Mouse (Mus musculus) midbrain, embryonic 14.5 days (tissue): ENCODE data around the gene Plcb1. TPM values are rescaled to one million over a fixed set of nuclear protein-coding genes. Genes with fewer than 3 reads are reported as not detected.
A peak's percentile ranks its signal among the peaks of the same experiment; 100 is the strongest.

ENCODE experiments used
- ATAC-seq: fragments of 200-750 bp; cut with Nextera tagmentation; 2 replicates; pipeline ENCODE4 v1.8.0; 2017; ENCODE audit warnings: moderate number of reproducible peaks, moderate library complexity; ENCODE audit not compliant: low FRiP score, low TSS enrichment
- DNase-seq: peaks from one replicate; pipeline ENCODE4 v3.0.0-alpha.2; 2015
- H3K27ac ChIP-seq: fragments of 300-500 bp; sonication (generic); replicated peaks from 2 replicates; pipeline ENCODE4 v1.5.1; 2014; ENCODE audit warnings: mild to moderate bottlenecking, low read depth, low read length, moderate library complexity
- H3K27me3 ChIP-seq: fragments of 300-500 bp; sonication (generic); 2 replicates; pipeline ENCODE4 v1.6.1; 2014; ENCODE audit warnings: low read length, control low read depth, mixed read lengths; ENCODE audit not compliant: control insufficient read depth, insufficient read depth
- H3K36me3 ChIP-seq: fragments of 300-500 bp; sonication (generic); 2 replicates; pipeline ENCODE4 v1.6.1; 2014; ENCODE audit warnings: low read length, control low read depth; ENCODE audit not compliant: control insufficient read depth, insufficient read depth
- H3K4me1 ChIP-seq: fragments of 300-500 bp; sonication (generic); 2 replicates; pipeline ENCODE4 v1.6.1; 2014; ENCODE audit warnings: mild to moderate bottlenecking, antibody characterized with exemption, low read length, control low read depth; ENCODE audit not compliant: control insufficient read depth, insufficient read depth
- H3K4me2 ChIP-seq: fragments of 300-500 bp; sonication (generic); 2 replicates; pipeline ENCODE4 v1.6.1; 2014; ENCODE audit warnings: mild to moderate bottlenecking, low read length, moderate library complexity
- H3K4me3 ChIP-seq: fragments of 300-500 bp; sonication (generic); replicated peaks from 2 replicates; pipeline ENCODE4 v1.5.1; 2014; ENCODE audit warnings: low read depth, low read length
- H3K9ac ChIP-seq: fragments of 300-500 bp; sonication (generic); replicated peaks from 2 replicates; pipeline ENCODE4 v1.6.1; 2014; ENCODE audit warnings: mild to moderate bottlenecking, low read length, moderate library complexity
- H3K9me3 ChIP-seq: fragments of 300-500 bp; sonication (generic); 2 replicates; pipeline ENCODE4 v1.6.1; 2016; ENCODE audit warnings: low read length, control low read depth, mixed read lengths; ENCODE audit not compliant: control insufficient read depth
- WGBS: fragments of 180-500 bp; shearing (Covaris S2); extraction: QIAGEN DNeasy Blood & Tissue Kit; methylation state at CpG from one replicate; pipeline ENCODE4 v1.1.7; 2014; 5-methylcytosine and 5-hydroxymethylcytosine counted together
- polyA plus RNA-seq: library from polyadenylated mRNA; unstranded; fragments of >200 nt; fragmentation: Nextera tagmentation; extraction: Ambion mirVana; gene quantifications from 2 replicates; pipeline ENCODE4 v1.2.1, GENCODE M21; 2014

Plcb1 gene
- polyA plus RNA-seq, 1 experiment from 2014 or later: 30.7 TPM

DNA sequence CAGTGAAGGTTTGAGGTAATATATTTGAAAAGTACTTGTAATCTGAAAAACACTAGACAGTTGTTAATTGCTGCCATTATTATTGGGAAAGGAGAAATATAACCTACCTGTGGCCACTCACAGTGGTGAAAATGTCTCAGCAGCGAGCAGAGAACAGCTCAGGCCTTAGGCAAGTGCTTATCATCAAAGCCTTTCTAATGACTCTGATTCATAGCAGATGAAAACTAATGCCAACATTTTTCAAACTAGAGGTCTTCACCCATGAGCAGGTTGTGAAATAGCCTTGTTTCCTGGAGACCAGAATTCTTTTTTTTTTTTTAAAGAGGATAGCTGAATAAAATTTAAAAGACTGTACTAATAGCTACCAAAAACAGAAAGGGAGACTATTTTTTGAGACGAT lies 105.3 kb downstream of the Plcb1 start:
- no peak for DNase-seq
- ATAC-seq: no peak
- no peak overlapping the region for H3K9ac ChIP-seq
- no peaks in the 10 kb centered on the region for H3K27me3 ChIP-seq
- H3K9me3 ChIP-seq: no peaks in the 10 kb centered on the region
- H3K4me2 ChIP-seq: no peak overlapping the region
- H3K27ac ChIP-seq: no peak overlapping the region
- H3K4me3 ChIP-seq: no peak overlapping the region
- 78% methylated on average over 2 of the region's 2 CpGs for WGBS
- no peaks in the 10 kb centered on the region for H3K36me3 ChIP-seq
- no peaks in the 10 kb centered on the region for H3K4me1 ChIP-seq

DNA sequence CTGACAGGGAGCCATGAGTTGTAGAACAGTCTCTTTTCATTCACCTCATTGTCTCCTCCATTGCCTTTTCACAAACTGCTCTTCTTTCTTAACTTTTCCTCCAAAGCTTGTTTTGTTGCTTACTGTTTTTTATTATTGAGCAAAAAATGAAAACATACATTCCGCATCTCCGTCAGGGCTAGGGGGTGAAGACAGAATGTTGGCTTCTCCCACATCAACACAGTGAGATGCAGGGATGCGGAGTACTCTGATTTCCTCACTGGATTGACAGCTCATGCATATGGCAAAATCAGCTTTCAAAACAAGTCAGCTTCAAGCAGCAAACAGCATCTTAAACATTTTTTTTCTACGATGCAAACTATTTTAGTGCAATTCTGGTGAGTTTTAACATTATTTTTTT lies 108.9 kb downstream of the Plcb1 start:
- ATAC-seq: no peak
- Histone ChIP-seq H3K4me3 (no peak overlapping the region), H3K9ac (no peak overlapping the region), H3K4me1 (no peaks in the 10 kb centered on the region), H3K4me2 (no peak overlapping the region), H3K27me3 (no peaks in the 10 kb centered on the region), H3K36me3 (no peaks in the 10 kb centered on the region), H3K9me3 (no peaks in the 10 kb centered on the region), H3K27ac (no peak overlapping the region)
- 93% methylated on average over 4 of the region's 4 CpGs for WGBS
- DNase-seq: no peak

DNA sequence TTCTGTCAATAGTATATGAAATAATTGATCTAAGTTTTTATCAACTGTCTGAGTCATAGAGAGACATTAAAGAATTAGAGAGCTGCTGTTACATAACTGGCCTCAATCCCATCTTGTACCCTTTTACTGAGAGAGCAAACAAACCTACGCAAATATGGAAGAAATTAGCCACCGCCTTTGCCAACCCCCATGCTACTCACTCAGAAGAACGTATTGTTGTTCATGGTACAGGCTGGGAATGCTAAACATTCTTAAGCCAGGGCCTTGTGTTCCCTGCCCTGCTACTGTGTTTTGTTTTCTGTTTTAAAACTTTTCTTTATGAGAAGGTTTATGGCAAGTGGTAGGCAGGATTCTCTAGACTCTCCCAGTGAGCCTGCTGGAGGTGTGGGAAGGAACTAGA lies 110.3 kb downstream of the Plcb1 start:
- ATAC-seq: no peak

GRCm38 (mm10) chr2:134897083-134897482 lies 111.2 kb downstream of the Plcb1 start:
- Histone ChIP-seq H3K36me3 (no peaks in the 10 kb centered on the region), H3K27ac (no peak overlapping the region), H3K9me3 (no peaks in the 10 kb centered on the region), H3K4me2 (no peak overlapping the region), H3K4me3 (no peak overlapping the region), H3K4me1 (no peaks in the 10 kb centered on the region), H3K9ac (no peak overlapping the region), H3K27me3 (no peaks in the 10 kb centered on the region)
- no peak for ATAC-seq
- WGBS: 92% methylated on average over 5 of the region's 5 CpGs
- no peak for DNase-seq

More for the DNA sequence above, 110.3 kb downstream of the Plcb1 start:
- Histone ChIP-seq H3K4me2 (no peak overlapping the region), H3K4me3 (no peak overlapping the region), H3K9me3 (no peaks in the 10 kb centered on the region), H3K9ac (no peak overlapping the region), H3K27ac (no peak overlapping the region), H3K36me3 (no peaks in the 10 kb centered on the region), H3K27me3 (no peaks in the 10 kb centered on the region), H3K4me1 (no peaks in the 10 kb centered on the region)
- DNase-seq: no peak
- 86% methylated on average over 3 of the region's 3 CpGs for WGBS

DNA sequence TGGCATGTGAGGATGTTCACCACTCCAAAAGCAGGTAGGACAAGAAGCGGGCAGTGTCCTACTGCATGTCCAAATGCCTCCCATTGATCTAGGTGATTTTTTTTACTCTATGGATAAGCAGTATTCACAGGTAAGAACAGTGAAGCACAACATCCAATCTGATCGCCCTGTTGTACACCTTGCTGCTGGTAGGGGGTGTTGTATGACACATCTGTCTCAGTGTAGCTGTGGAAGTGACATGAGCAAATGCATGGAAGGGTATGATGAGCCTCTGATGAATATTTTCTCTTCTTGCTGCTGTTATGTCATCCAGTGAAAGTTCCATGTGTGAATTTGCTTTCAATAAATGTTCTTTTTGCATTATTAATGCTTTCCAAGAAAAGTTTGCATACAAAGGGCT lies 115.7 kb downstream of the Plcb1 start:
- WGBS: 89% methylated on average over 2 of the region's 2 CpGs
- no peaks in the 10 kb centered on the region for H3K36me3 ChIP-seq
- H3K9ac ChIP-seq: no peak overlapping the region
- no peak overlapping the region for H3K27ac ChIP-seq
- H3K9me3 ChIP-seq: no peaks in the 10 kb centered on the region
- ATAC-seq: no peak
- no peak overlapping the region for H3K4me2 ChIP-seq
- no peaks in the 10 kb centered on the region for H3K4me1 ChIP-seq
- H3K27me3 ChIP-seq: no peaks in the 10 kb centered on the region
- H3K4me3 ChIP-seq: no peak overlapping the region
- no peak for DNase-seq

GRCm38 (mm10) chr2:134910882-134911281 lies 125.0 kb downstream of the Plcb1 start:
- 6% methylated on average over 1 of the region's 1 CpGs for WGBS

DNA sequence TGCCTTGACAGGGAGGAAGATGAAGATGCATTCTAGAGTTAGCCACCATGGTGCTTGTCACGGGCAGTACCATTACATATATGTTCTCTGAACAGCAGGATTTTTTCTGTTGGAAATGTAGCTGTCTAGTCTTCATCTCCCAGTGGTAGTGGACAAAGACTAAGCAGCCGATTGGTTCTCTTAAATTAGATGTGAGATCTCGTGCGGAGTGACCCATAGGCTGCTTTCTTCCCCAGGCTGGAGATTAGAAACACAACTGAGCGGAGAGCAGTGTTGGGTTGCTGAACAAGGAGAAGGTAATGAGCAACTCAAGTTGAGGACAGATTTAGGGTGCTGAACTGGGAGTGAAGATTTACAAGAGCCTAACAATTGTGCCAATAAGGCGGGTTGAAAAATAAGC lies 125.5 kb downstream of the Plcb1 start:
- Histone ChIP-seq H3K4me1 (peaks cover 5% of the 10 kb centered on the region; the same call in 1 of the 2 replicates), H3K27me3 (no peaks in the 10 kb centered on the region), H3K9me3 (no peaks in the 10 kb centered on the region), H3K4me3 (no peak overlapping the region), H3K4me2 (no peak overlapping the region), H3K27ac (no peak overlapping the region), H3K36me3 (no peaks in the 10 kb centered on the region), H3K9ac (no peak overlapping the region)
- ATAC-seq (no peak), DNase-seq (no peak)
- WGBS: 84% methylated on average over 6 of the region's 6 CpGs

More at GRCm38 (mm10) chr2:134910882-134911281, 125.0 kb downstream of the Plcb1 start:
- peaks cover 5% of the 10 kb centered on the region; the same call in 1 of the 2 replicates for H3K4me1 ChIP-seq
- DNase-seq: peak; percentile 78
- ATAC-seq: peak; percentile 82
- H3K36me3 ChIP-seq: no peaks in the 10 kb centered on the region
- H3K4me2 ChIP-seq: no peak overlapping the region
- no peaks in the 10 kb centered on the region for H3K9me3 ChIP-seq
- H3K27ac ChIP-seq: no peak overlapping the region
- H3K27me3 ChIP-seq: no peaks in the 10 kb centered on the region
- H3K4me3 ChIP-seq: no peak overlapping the region
- H3K9ac ChIP-seq: no peak overlapping the region

DNA sequence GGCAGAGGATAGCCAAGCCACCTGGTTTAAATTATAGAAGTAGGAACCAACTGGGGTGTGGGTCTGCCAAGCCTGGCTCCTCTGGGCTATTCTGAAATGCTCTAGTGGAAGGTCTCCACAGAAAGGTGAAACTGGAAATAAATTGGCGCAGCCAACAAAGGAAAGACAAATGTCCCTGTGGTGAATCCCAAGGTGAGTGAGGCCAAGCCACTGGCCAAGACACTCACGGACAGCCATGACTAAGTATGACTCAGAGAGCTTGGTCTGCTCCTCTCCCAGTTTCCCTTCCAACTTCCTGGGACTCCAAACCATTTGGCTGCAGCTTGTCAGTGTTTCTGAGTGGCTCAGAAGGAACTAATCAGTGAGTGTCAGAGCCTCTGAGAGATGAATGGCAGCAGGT lies 126.7 kb downstream of the Plcb1 start:
- H3K9me3 ChIP-seq: no peaks in the 10 kb centered on the region
- no peaks in the 10 kb centered on the region for H3K27me3 ChIP-seq
- peaks cover 5% of the 10 kb centered on the region; the same call in 1 of the 2 replicates for H3K4me1 ChIP-seq
- H3K27ac ChIP-seq: no peak overlapping the region
- no peak overlapping the region for H3K4me3 ChIP-seq
- 93% methylated on average over 2 of the region's 2 CpGs for WGBS
- H3K9ac ChIP-seq: no peak overlapping the region
- no peak for ATAC-seq
- no peak overlapping the region for H3K4me2 ChIP-seq
- H3K36me3 ChIP-seq: no peaks in the 10 kb centered on the region
- no peak for DNase-seq

- Histone ChIP-seq H3K4me3 (no peak overlapping the region), H3K4me1 (peaks cover 5% of the 10 kb centered on the region; the same call in 1 of the 2 replicates), H3K9me3 (no peaks in the 10 kb centered on the region), H3K27ac (no peak overlapping the region), H3K4me2 (no peak overlapping the region), H3K36me3 (no peaks in the 10 kb centered on the region), H3K9ac (no peak overlapping the region), H3K27me3 (no peaks in the 10 kb centered on the region)
- DNase-seq (no peak), ATAC-seq (no peak)
- 82% methylated on average over 3 of the region's 3 CpGs for WGBS
These were observed 127.7 kb downstream of the Plcb1 start for GRCm38 (mm10) chr2:134913542-134913941.
